Mouse (Mus musculus) heart, embryonic 16.5 days (tissue): ENCODE measurements around the gene Trappc1. TPM values are rescaled to one million over a fixed set of nuclear protein-coding genes. Genes with fewer than 3 reads are reported as not detected.

Source experiments
- ATAC-seq: fragments of 200-750 bp; cut with Nextera tagmentation; replicated peaks from 2 replicates; pipeline ENCODE4 v1.8.0; 2017; ENCODE audit warnings: moderate number of reproducible peaks; ENCODE audit not compliant: insufficient read depth, low FRiP score; ENCODE audit errors: extremely low read depth
- H3K27ac ChIP-seq: fragments of 300-500 bp; sonication (generic); 2 replicates; pipeline ENCODE4 v1.5.1; 2014; ENCODE audit warnings: mild to moderate bottlenecking, low read length, control low read depth, moderate library complexity
- H3K27me3 ChIP-seq: fragments of 300-500 bp; sonication (generic); 2 replicates; pipeline ENCODE4 v1.6.1; 2014; ENCODE audit warnings: low read length, mixed read lengths; ENCODE audit not compliant: control insufficient read depth, insufficient read depth
- H3K36me3 ChIP-seq: fragments of 300-500 bp; sonication (generic); 2 replicates; pipeline ENCODE4 v1.6.1; 2014; ENCODE audit not compliant: control insufficient read depth, insufficient read depth
- H3K4me1 ChIP-seq: fragments of 300-500 bp; sonication (generic); 2 replicates; pipeline ENCODE4 v1.6.1; 2014; ENCODE audit warnings: low read length, mixed read lengths; ENCODE audit not compliant: control insufficient read depth, insufficient read depth
- H3K4me2 ChIP-seq: fragments of 300-500 bp; sonication (generic); 2 replicates; pipeline ENCODE4 v1.6.1; 2014; ENCODE audit warnings: low read depth, mild to moderate bottlenecking, control low read depth, low read length
- H3K4me3 ChIP-seq: fragments of 300-500 bp; sonication (generic); 2 replicates; pipeline ENCODE4 v1.5.1; 2014; ENCODE audit warnings: mild to moderate bottlenecking, control low read depth, low read length
- H3K9ac ChIP-seq: fragments of 300-500 bp; sonication (generic); 2 replicates; pipeline ENCODE4 v1.6.1; 2014; ENCODE audit warnings: low read length, control low read depth
- H3K9me3 ChIP-seq: fragments of 300-500 bp; sonication (generic); replicated peaks from 2 replicates; pipeline ENCODE4 v1.6.1; 2016; ENCODE audit warnings: low read length; ENCODE audit not compliant: control insufficient read depth
- WGBS: fragments of 180-500 bp; shearing (Covaris S2); extraction: QIAGEN DNeasy Blood & Tissue Kit; methylation state at CpG from one replicate; pipeline ENCODE4 v1.1.7; 2014; 5-methylcytosine and 5-hydroxymethylcytosine counted together
- polyA plus RNA-seq: library from polyadenylated mRNA; unstranded; fragments of >200 nt; fragmentation: Nextera tagmentation; extraction: Ambion mirVana; gene quantifications from 2 replicates; pipeline ENCODE4 v1.2.1, GENCODE M21; 2015

The Trappc1 gene
- polyA plus RNA-seq, 1 experiment from 2014 or later, result 179 TPM

DNA sequence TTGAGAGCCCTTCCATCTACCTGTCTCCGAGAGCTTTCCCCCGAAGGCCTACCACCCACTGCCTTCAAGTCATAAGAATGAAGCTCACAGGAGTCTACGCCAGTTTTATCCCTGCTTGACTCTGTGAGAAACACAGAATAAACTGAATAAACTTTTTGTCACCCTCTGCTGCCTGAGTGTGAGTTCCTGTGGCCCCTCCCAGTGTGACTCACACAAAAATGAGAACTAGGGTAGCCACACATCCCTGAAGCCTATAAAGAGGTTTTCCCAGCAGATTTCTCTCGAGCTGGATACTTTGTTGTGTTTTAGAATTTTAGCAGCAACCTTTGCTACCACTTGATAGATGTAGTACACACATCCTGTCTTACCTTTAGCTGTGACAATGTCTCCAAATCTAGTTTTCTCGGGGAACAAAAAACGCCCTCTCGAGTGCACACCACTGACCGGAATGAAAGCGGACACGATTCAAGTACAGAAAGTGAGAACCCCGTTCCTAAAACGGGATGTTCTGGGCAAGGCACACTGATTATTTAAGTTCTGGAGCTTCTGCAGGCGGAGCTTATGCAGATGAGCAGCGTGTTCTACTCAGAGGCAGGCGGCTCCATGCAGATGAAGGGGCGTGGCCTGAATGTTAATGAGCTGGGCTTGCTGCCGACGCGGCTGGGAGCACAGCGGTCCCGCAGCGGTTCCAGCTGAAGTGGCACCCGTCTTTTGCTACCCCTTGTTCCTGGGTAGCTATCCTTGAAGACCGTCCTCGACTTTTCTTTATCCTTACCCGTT lies 2.0 kb downstream of the Trappc1 start, which contains the start of gene Kcnab3:
TSS of gene Kcnab3 (plus strand) at position 631 of the 780 bp plus-strand sequence.
- Histone ChIP-seq H3K27ac (0 out of 2 replicates have a peak within 1 kb of the TSS, but pooled peaks have one; percentile 24), H3K4me2 (peak within 1 kb of the TSS; percentile 99), H3K27me3 (peaks cover 10% of the 10 kb centered on the region; the same call in 1 of the 2 replicates), H3K9ac (peak within 1 kb of the TSS; percentile 76), H3K4me1 (peaks cover 29% of the 10 kb centered on the region), H3K36me3 (no peaks in the 10 kb centered on the region), H3K4me3 (peak within 1 kb of the TSS; percentile 67), H3K9me3 (no peaks in the 10 kb centered on the region)
- WGBS, result 10% methylated on average over 26 of the region's 26 CpGs
- peak; percentile 54; the same call in 1 of the 2 replicates for ATAC-seq

DNA sequence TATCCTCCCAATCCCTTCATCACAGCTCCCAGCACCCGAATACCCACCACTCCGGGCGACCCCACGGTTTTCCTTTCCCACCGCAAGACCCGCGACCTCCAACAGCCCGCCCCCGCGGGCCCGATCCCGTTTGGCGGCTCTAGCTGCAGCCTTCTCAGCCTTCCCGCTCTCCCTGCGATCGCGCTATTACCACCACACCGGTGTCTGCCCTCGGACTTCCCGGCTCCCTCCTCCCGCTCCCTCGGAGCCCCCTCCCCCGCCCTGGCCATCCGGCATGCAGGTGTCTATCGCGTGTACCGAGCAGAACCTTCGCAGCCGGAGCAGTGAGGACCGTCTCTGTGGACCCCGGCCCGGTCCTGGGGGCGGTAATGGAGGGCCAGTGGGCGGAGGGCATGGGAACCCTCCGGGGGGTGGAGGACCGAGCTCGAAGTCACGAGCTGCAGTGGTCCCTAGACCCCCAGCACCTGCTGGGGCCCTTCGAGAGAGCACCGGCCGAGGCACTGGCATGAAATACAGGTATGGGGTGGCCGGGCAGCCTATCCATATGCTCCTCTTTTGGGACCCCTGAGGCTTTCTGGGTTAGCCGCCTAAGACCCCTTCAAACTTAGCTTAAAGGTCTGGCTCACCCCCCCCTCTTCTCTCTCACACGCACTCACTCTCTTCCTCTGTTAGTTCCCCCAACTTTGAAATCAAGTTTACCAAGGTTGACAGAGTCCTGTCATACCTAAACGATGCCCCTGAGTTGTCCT lies 2.8 kb downstream of the Trappc1 start:
- Histone ChIP-seq H3K4me3 (peak overlapping the region; percentile 67), H3K27me3 (peaks cover 10% of the 10 kb centered on the region; the same call in 1 of the 2 replicates), H3K4me1 (peaks cover 34% of the 10 kb centered on the region), H3K27ac (no peak overlapping the region), H3K4me2 (peak overlapping the region; percentile 99), H3K9me3 (no peaks in the 10 kb centered on the region), H3K36me3 (no peaks in the 10 kb centered on the region), H3K9ac (peak overlapping the region; percentile 76)
- 1% methylated on average over 45 of the region's 45 CpGs for WGBS
- ATAC-seq, result no peak

DNA sequence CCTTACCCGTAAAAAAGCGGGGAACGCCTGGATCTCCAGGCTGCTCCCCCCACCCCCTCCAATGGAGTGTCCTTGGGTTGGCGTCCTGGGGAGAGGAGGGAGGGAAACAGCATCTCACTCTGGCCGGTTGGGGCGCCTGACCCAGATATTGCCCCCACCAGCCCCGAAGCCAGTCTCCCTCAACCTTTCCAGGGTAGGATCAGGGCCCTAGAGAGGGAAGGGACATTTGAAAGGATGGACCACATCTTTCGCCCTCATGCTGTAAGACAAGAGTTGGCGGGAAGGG lies 3.3 kb downstream of the Trappc1 start:
- Histone ChIP-seq H3K4me3 (no peak overlapping the region), H3K4me2 (peak overlapping the region; percentile 99; the same call in 1 of the 2 replicates), H3K27ac (no peak overlapping the region), H3K9me3 (no peaks in the 10 kb centered on the region), H3K36me3 (no peaks in the 10 kb centered on the region), H3K4me1 (peaks cover 34% of the 10 kb centered on the region), H3K9ac (no peak overlapping the region), H3K27me3 (peaks cover 10% of the 10 kb centered on the region; the same call in 1 of the 2 replicates)
- 21% methylated on average over 9 of the region's 9 CpGs for WGBS
- ATAC-seq, result no peak

DNA sequence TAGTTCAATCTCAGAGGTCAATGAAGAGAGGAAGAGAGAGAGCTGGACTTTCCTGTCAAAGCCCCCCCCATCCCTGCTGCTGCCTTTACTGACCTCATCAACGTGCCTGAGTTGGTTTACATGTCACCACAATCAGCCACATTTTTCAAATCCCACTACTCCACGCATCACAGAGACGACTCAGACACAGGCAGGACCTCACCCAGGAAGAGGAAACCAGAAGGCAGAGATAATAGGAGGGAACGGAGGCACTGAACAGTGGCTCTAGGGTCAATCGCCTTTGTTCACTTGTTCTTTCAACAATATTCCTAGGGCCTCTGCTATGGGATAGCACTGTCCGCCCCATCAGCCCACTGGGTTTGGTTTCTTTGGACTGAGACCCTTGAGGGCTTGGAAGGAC lies 3.9 kb downstream of the Trappc1 start:
- no peak overlapping the region for H3K27ac ChIP-seq
- no peak overlapping the region for H3K4me2 ChIP-seq
- H3K27me3 ChIP-seq, result peaks cover 10% of the 10 kb centered on the region; the same call in 1 of the 2 replicates
- no peaks in the 10 kb centered on the region for H3K9me3 ChIP-seq
- H3K9ac ChIP-seq, result no peak overlapping the region
- WGBS, result 45% methylated on average over 6 of the region's 6 CpGs
- H3K4me3 ChIP-seq, result no peak overlapping the region
- no peak for ATAC-seq
- peaks cover 28% of the 10 kb centered on the region for H3K4me1 ChIP-seq
- H3K36me3 ChIP-seq, result no peaks in the 10 kb centered on the region

DNA sequence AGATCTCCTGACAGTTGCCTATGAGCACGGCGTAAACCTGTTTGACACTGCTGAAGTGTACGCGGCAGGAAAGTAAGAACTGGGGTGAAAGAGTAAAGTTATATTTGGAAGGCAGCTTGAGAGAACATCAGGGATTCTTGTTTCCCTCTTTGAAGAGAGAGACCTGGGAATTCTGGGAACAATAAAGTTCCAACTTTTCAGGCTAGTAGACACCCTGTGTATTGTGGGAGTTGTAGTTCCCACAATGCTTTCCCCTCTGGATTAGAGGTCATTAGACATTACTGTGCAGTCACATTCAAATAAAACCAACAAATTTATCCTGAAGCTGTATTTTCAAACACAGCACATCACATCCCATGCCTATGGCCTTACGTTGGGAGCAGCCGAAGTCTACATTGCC lies 4.7 kb downstream of the Trappc1 start:
- no peak overlapping the region for H3K4me3 ChIP-seq
- peaks cover 24% of the 10 kb centered on the region for H3K4me1 ChIP-seq
- no peak overlapping the region for H3K4me2 ChIP-seq
- no peak overlapping the region for H3K27ac ChIP-seq
- no peaks in the 10 kb centered on the region for H3K36me3 ChIP-seq
- 89% methylated on average over 6 of the region's 6 CpGs for WGBS
- ATAC-seq, result no peak
- H3K9ac ChIP-seq, result no peak overlapping the region
- no peaks in the 10 kb centered on the region for H3K9me3 ChIP-seq
- H3K27me3 ChIP-seq, result peaks cover 10% of the 10 kb centered on the region; the same call in 1 of the 2 replicates

DNA sequence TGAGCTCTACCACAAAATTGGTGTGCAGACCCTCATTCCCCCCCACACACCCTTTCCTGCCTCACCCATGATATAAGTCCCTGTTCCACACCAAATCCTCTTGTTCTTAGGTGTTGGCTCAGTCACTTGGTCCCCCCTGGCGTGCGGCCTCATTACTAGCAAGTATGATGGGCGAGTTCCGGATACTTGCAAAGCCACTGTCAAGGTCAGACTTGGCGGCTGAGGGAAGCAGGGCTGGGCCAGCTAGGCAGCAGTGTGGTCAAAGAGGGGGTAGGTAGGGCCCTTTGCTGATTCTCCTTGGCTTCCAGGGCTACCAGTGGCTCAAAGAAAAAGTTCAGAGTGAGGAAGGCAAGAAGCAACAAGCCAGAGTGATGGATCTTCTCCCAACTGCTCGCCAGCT lies 7.4 kb downstream of the Trappc1 start:
- WGBS, result 88% methylated on average over 6 of the region's 6 CpGs
- Histone ChIP-seq H3K9me3 (no peaks in the 10 kb centered on the region), H3K27ac (no peak overlapping the region), H3K4me1 (peaks cover 14% of the 10 kb centered on the region), H3K4me2 (peak overlapping the region; percentile 65), H3K27me3 (peaks cover 10% of the 10 kb centered on the region; the same call in 1 of the 2 replicates), H3K36me3 (no peaks in the 10 kb centered on the region), H3K9ac (peak overlapping the region; percentile 71; the same call in 1 of the 2 replicates), H3K4me3 (no peak overlapping the region)
- no peak for ATAC-seq

DNA sequence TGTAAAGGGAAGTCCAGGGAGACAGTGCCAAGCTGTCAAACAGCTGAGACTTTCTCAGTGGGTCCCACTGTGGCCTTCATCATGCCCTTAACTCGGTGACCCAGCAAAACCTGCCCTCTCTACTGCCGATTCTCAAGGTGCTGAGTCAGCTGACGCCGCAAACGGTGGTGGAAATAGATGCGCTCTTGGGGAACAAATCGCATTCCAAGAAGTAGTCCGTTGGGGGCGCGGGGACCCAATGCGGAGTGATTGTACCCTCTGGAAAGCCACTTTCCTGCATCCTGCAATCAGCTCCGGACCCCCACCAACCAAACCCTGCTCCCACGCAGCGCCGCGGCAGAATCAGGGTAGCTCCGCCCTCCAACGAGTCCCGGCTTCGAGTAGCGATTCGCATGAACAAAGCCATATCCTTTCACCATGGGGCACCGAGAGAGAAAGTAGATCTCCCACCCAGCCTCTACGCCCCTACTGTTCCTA lies 8.2 kb downstream of the Trappc1 start:
- peak overlapping the region; percentile 65 for H3K4me2 ChIP-seq
- under 1% methylated on average over 24 of the region's 24 CpGs for WGBS
- H3K9me3 ChIP-seq, result no peaks in the 10 kb centered on the region
- no peak overlapping the region for H3K27ac ChIP-seq
- no peaks in the 10 kb centered on the region for H3K36me3 ChIP-seq
- peaks cover 7% of the 10 kb centered on the region; the same call in 1 of the 2 replicates for H3K27me3 ChIP-seq
- peak overlapping the region; percentile 65 for H3K4me3 ChIP-seq
- peak overlapping the region; percentile 71 for H3K9ac ChIP-seq
- ATAC-seq, result peak; percentile 54
- H3K4me1 ChIP-seq, result peaks cover 9% of the 10 kb centered on the region

DNA sequence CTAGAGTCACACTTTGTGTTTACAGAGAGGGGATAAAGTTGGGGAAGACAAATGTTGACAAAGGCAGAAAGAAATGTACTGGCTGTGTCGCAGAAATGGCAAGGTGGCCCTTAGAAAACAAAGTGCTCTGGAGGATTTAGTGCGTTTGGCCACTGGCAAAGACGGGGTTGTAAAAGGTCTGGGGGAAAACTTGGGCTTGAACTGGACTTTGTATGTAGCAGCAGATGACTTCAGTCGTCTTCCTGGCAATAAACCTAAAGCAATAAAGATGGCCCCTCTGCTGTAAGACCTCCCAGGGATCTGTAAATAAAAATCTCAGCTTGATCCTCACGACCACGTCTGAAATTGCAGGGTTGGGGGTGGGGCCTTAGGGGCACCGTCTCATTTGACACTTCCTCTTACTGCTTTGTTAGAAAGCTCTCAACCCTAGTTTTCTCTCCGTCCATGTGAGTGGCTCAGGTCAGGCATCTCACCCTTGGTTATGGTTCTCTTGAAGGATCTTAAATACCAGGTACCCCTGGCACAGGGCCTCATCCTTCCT lies 9.0 kb downstream of the Trappc1 start:
- no peaks in the 10 kb centered on the region for H3K36me3 ChIP-seq
- H3K4me1 ChIP-seq, result peaks cover 7% of the 10 kb centered on the region
- no peak overlapping the region; the same call in 1 of the 2 replicates for H3K4me2 ChIP-seq
- no peak overlapping the region for H3K4me3 ChIP-seq
- peaks cover 3% of the 10 kb centered on the region; the same call in 1 of the 2 replicates for H3K9me3 ChIP-seq
- no peak for ATAC-seq
- peak overlapping the region; percentile 71; the same call in 1 of the 2 replicates for H3K9ac ChIP-seq
- H3K27me3 ChIP-seq, result 0 out of 2 replicates have a peak, but pooled peaks cover 5% of the 10 kb centered on the region
- WGBS, result 52% methylated on average over 8 of the region's 8 CpGs
- no peak overlapping the region for H3K27ac ChIP-seq
